Mouse (Mus musculus) T-helper 17 cell (primary cell): Measurements from ENCODE around the gene Gtf2h4.

ENCODE experiments used
- in situ Hi-C, 2 experiments: fragments of 300-600 bp; cut with MboI, MseI; formaldehyde crosslinking; loops; 1 replicate in 1 of 2; 2 replicates in 1 of 2; pipeline ENCODE4 v1.15.1; 2025; ENCODE audit warnings: high pct_unique_total_duplicates in 2 of 2

Gene Gtf2h4

GRCm38 (mm10) chr17:35697759-35698500, 24.4 kb upstream of the Gtf2h4 start:
- in situ Hi-C loops, result no loop called here

GRCm38 (mm10) chr17:35697429-35697758, 23.9 kb upstream of the Gtf2h4 start:
- in situ Hi-C loops, result no loop called here

GRCm38 (mm10) chr17:35696691-35697090, 23.2 kb upstream of the Gtf2h4 start:
- in situ Hi-C loops, result no loop called here

GRCm38 (mm10) chr17:35695289-35695688, 21.8 kb upstream of the Gtf2h4 start:
- in situ Hi-C loops, result no loop called here

GRCm38 (mm10) chr17:35693906-35694305, 20.4 kb upstream of the Gtf2h4 start:
- in situ Hi-C loops, result no loop called here

GRCm38 (mm10) chr17:35692368-35692767, 18.8 kb upstream of the Gtf2h4 start:
- in situ Hi-C loops, result no loop called here

GRCm38 (mm10) chr17:35691811-35692210, 18.3 kb upstream of the Gtf2h4 start:
- in situ Hi-C loops, result no loop called here

GRCm38 (mm10) chr17:35689936-35690645, 16.6 kb upstream of the Gtf2h4 start:
- in situ Hi-C loops, result loop anchor here in 1 of 2 experiments (5.0 kb wide), 1 partner anchor 37 kb away; no protein-coding TSS in a partner anchor

- in situ Hi-C loops, result loop anchor here in 1 of 2 experiments (5.0 kb wide), 1 partner anchor 39 kb away; no protein-coding TSS in a partner anchor
Observed at GRCm38 (mm10) chr17:35688347-35689175, 15.0 kb upstream of the Gtf2h4 start.

- in situ Hi-C loops, result loop anchor here in 1 of 2 experiments (5.0 kb wide), 1 partner anchor 42 kb away; no protein-coding TSS in a partner anchor
Observed at GRCm38 (mm10) chr17:35685061-35685460, 11.5 kb upstream of the Gtf2h4 start.

- in situ Hi-C loops, result no loop called here
Observed at GRCm38 (mm10) chr17:35681986-35682385, 8.4 kb upstream of the Gtf2h4 start.

- in situ Hi-C loops, result no loop called here
Observed at GRCm38 (mm10) chr17:35680591-35680990, 7.1 kb upstream of the Gtf2h4 start.

- in situ Hi-C loops, result no loop called here
Observed at GRCm38 (mm10) chr17:35672527-35672926, 1.0 kb downstream of the Gtf2h4 start.

- in situ Hi-C loops, result no loop called here
Observed at GRCm38 (mm10) chr17:35671846-35672245, 1.7 kb downstream of the Gtf2h4 start.

- in situ Hi-C loops, result no loop called here
Observed at GRCm38 (mm10) chr17:35669731-35670130, 3.8 kb downstream of the Gtf2h4 start.

GRCm38 (mm10) chr17:35667334-35668065, 6.0 kb downstream of the Gtf2h4 start, which contains the start of gene Vars2:
Gene Vars2 (minus strand): TSS chr17:35667592.
- in situ Hi-C loops, result no loop called here

- in situ Hi-C loops, result no loop called here
Observed at GRCm38 (mm10) chr17:35666851-35667256, 6.7 kb downstream of the Gtf2h4 start.

- in situ Hi-C loops, result no loop called here
Observed at GRCm38 (mm10) chr17:35665957-35666515, 7.5 kb downstream of the Gtf2h4 start.

- in situ Hi-C loops, result no loop called here
Observed at GRCm38 (mm10) chr17:35653086-35653485, 20.5 kb downstream of the Gtf2h4 start.

GRCm38 (mm10) chr17:35649429-35649828, 24.1 kb downstream of the Gtf2h4 start:
- in situ Hi-C loops, result no loop called here
